Mouse (Mus musculus) ES-E14 (cell line): ENCODE data around the gene Agap1. TPM values are rescaled to one million over a fixed set of nuclear protein-coding genes. Genes with fewer than 3 reads are reported as not detected.

Experiments used
- DNase-seq: peaks from one replicate; pipeline ENCODE4 v3.0.0-alpha.2; 2013; ENCODE audit warnings: low read depth, low spot score
- H3K27ac ChIP-seq: 2 replicates; pipeline ENCODE4 v1.5.1; 2012; ENCODE audit warnings: low read depth, mild to moderate bottlenecking, low read length, moderate library complexity, mixed read lengths; ENCODE audit not compliant: poor library complexity, insufficient read depth, severe bottlenecking
- H3K36me3 ChIP-seq: 2 replicates; pipeline ENCODE4 v1.6.1; 2012; ENCODE audit warnings: mild to moderate bottlenecking, low read length, moderate library complexity, mixed read lengths; ENCODE audit not compliant: control insufficient read depth, poor library complexity, insufficient read depth, severe bottlenecking
- H3K4me1 ChIP-seq, 2 experiments: fragments of 150-350 bp in 1 of 2; sonication (generic) in 1 of 2; 2 replicates each; pipeline ENCODE4 v1.6.1; 2012; ENCODE audit warnings: low read length in 2 of 2, mild to moderate bottlenecking in 1 of 2, mixed read lengths in 1 of 2; ENCODE audit not compliant: control insufficient read depth in 2 of 2, insufficient read depth in 2 of 2, poor library complexity in 1 of 2
- H3K4me3 ChIP-seq, 2 experiments: fragments of 150-350 bp in 1 of 2; sonication (generic) in 1 of 2; 2 replicates each; pipeline ENCODE4 v1.5.1; 2012; ENCODE audit warnings: low read length in 2 of 2, low read depth in 1 of 2, mild to moderate bottlenecking in 1 of 2, mixed read lengths in 1 of 2; ENCODE audit not compliant: insufficient read depth in 1 of 2, poor library complexity in 1 of 2, severe bottlenecking in 1 of 2
- H3K9ac ChIP-seq: 2 replicates; pipeline ENCODE4 v1.6.1; 2012; ENCODE audit warnings: low read depth, mild to moderate bottlenecking, low read length, mixed read lengths; ENCODE audit not compliant: poor library complexity, insufficient read depth, severe bottlenecking
- H3K9me3 ChIP-seq: fragments of 150-350 bp; sonication (generic); 2 replicates; pipeline ENCODE4 v1.6.1; 2012; ENCODE audit warnings: low read depth, mild to moderate bottlenecking, low read length; ENCODE audit not compliant: control insufficient read depth, insufficient read depth
- CHD2 ChIP-seq: IDR thresholded peaks from 2 replicates; pipeline ENCODE4 v1.6.1; 2014; ENCODE audit warnings: mild to moderate bottlenecking, low read depth, low read length, inconsistent platforms
- HCFC1 ChIP-seq: IDR thresholded peaks from 2 replicates; pipeline ENCODE4 v1.6.1; 2012; ENCODE audit warnings: low read length, inconsistent platforms, borderline replicate concordance; ENCODE audit not compliant: insufficient read depth
- MAFK ChIP-seq: IDR thresholded peaks from 2 replicates; pipeline ENCODE4 v1.6.1; 2014; ENCODE audit warnings: mild to moderate bottlenecking, low read depth, low read length, inconsistent platforms; ENCODE audit not compliant: insufficient read depth
- ZC3H11A ChIP-seq: IDR thresholded peaks from 2 replicates; pipeline ENCODE4 v1.6.1; 2012; ENCODE audit warnings: low read depth, mild to moderate bottlenecking, inconsistent platforms, low read length, borderline replicate concordance
- ZNF384 ChIP-seq: IDR thresholded peaks from 2 replicates; pipeline ENCODE4 v1.6.1; 2012; ENCODE audit warnings: low read depth, low read length, inconsistent platforms
- in situ Hi-C, 2 experiments: fragments of 600-800 bp; cut with MboI; formaldehyde crosslinking; loops; one replicate each; pipeline ENCODE4 v1.15.1; 2025; ENCODE audit warnings: low sequenced_read_pairs in 2 of 2, inconsistent platforms in 1 of 2; ENCODE audit not compliant: unreplicated experiment in 2 of 2
- total RNA-seq: library from RNA; depleted of rRNA; stranded (reverse); fragments of 300-350 nt; gene quantifications from 2 replicates; pipeline ENCODE4 v1.2.3, GENCODE M21; 2012

The Agap1 gene
- total RNA-seq, 1 experiment = 19.8 TPM

- Histone ChIP-seq H3K27ac (no peak overlapping the region), H3K9me3 (no peaks in the 10 kb centered on the region), H3K9ac (no peak overlapping the region), H3K4me3 (no peak overlapping the region), H3K4me1 (no peaks in the 10 kb centered on the region), H3K36me3 (peaks cover 3% of the 10 kb centered on the region; the same call in 1 of the 2 replicates)
- TF ChIP-seq ZC3H11A (no peak), CHD2 (no peak), ZNF384 (no peak), MAFK (no peak), HCFC1 (no peak)
- no peak for DNase-seq
- in situ Hi-C loops = no loop called here
Measured at GRCm38 (mm10) chr1:89619963-89620362, 165.4 kb downstream of the Agap1 start.

GRCm38 (mm10) chr1:89621014-89621791 is 166.6 kb downstream of the Agap1 start:
- no peak overlapping the region for H3K4me3 ChIP-seq
- in situ Hi-C loops = no loop called here
- no peak overlapping the region for H3K9ac ChIP-seq
- no peak for TF ChIP-seq CHD2
- TF ChIP-seq ZNF384 = no peak
- TF ChIP-seq HCFC1 = no peak
- TF ChIP-seq MAFK = no peak
- TF ChIP-seq ZC3H11A = no peak
- no peak overlapping the region for H3K27ac ChIP-seq
- no peaks in the 10 kb centered on the region for H3K4me1 ChIP-seq
- no peak for DNase-seq
- H3K36me3 ChIP-seq = peaks cover 7% of the 10 kb centered on the region; the same call in 1 of the 2 replicates
- H3K9me3 ChIP-seq = no peaks in the 10 kb centered on the region

GRCm38 (mm10) chr1:89621952-89622351 is 167.3 kb downstream of the Agap1 start:
- H3K4me3 ChIP-seq = no peak overlapping the region
- H3K27ac ChIP-seq = no peak overlapping the region
- in situ Hi-C loops = no loop called here
- no peak for DNase-seq
- 0 out of 4 replicates have a peak, but pooled peaks cover 0 to under 1% of the 10 kb centered on the region in 2 experiments for H3K4me1 ChIP-seq
- H3K9me3 ChIP-seq = no peaks in the 10 kb centered on the region
- no peak overlapping the region for H3K9ac ChIP-seq
- H3K36me3 ChIP-seq = peaks cover 7% of the 10 kb centered on the region; the same call in 1 of the 2 replicates
- no peak for TF ChIP-seq ZNF384

DNA sequence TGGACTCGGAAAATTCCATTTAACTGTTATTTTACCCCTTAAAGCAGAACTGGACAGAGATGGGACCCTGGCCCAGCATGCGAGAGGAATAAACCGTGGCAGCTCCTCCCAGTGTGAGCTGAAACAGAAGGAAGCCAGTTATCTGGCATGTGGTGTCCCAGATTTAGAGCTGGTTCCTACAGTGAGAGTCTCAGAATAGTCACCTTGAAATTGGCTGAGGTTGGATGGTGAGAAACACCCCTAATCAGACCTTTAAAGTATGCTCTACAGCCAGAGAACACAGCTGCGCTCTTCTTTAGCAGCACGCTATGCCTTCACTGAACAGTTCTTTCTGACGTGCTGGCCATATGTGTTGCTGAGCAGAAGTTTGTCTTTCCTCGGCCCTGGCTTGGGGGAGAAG is 168.2 kb downstream of the Agap1 start:
- Histone ChIP-seq H3K9ac (no peak overlapping the region), H3K36me3 (peaks cover 7% of the 10 kb centered on the region; the same call in 1 of the 2 replicates), H3K4me3 (no peak overlapping the region), H3K4me1 (peaks cover 0 to 3% of the 10 kb centered on the region in 2 experiments; a peak in 1 of 4 replicates), H3K27ac (no peak overlapping the region), H3K9me3 (no peaks in the 10 kb centered on the region)
- DNase-seq = no peak
- no peak for TF ChIP-seq ZNF384
- TF ChIP-seq CHD2 = no peak
- TF ChIP-seq MAFK = no peak
- TF ChIP-seq HCFC1 = no peak
- no peak for TF ChIP-seq ZC3H11A
- in situ Hi-C loops = no loop called here

GRCm38 (mm10) chr1:89625312-89625711 is 170.7 kb downstream of the Agap1 start:
- no peak for TF ChIP-seq HCFC1
- no peak for TF ChIP-seq CHD2
- TF ChIP-seq MAFK = no peak
- no peak for TF ChIP-seq ZC3H11A
- no peak for TF ChIP-seq ZNF384
- Histone ChIP-seq H3K36me3 (peaks cover 19% of the 10 kb centered on the region; the same call in 1 of the 2 replicates), H3K4me3 (no peak overlapping the region), H3K9ac (no peak overlapping the region), H3K27ac (no peak overlapping the region), H3K9me3 (no peaks in the 10 kb centered on the region), H3K4me1 (peaks cover 0 to 3% of the 10 kb centered on the region in 2 experiments; a peak in 1 of 4 replicates)
- in situ Hi-C loops = no loop called here
- DNase-seq = no peak
